Mouse (Mus musculus) right cerebral cortex, adult 2 months (tissue): Measurements from ENCODE around the gene Mrps14.

ENCODE experiments used
- DNase-seq, 2 experiments: peaks; one replicate each; pipeline ENCODE4 v3.0.0; 2021 to 2022; ENCODE audit warnings: low spot score in 2 of 2

The Mrps14 gene

DNA sequence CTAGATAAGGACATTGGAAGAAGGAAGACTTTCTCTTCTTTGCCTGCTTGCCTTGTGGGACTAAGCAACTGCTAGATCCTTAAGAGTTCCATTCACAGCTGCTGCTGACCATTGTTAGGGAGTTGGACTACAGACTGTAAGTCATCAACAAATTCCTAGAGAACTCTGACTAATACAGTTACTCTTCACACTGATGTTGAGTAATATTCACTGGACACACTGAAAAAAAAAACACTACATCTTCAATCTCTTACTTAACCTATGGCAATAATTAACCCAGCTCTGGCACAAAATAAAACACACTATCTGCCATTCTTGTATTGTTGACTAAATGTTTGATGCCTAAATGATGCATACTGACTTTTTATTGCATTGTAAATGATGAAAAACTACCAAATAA is 32.8 kb downstream of the Mrps14 start:
- DNase-seq, result no peak

DNA sequence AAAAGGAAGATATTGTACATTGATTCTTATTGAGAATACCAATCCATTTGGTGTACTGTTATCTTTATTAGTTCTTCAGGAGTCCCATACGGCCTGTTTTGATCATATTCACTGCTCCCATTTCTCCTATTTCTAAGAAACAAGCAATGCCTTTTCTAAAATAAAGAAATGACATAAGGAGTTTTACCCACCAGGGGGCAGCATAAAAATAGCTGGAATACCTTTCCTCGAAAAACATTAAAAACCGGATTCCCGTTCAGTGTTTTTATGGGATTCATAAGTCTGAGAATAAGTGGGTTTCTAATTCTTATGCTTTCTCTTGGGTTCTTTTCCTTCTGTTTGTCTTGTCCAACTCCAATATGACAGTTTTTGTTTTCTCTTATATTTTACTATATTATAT is 36.0 kb downstream of the Mrps14 start:
- peak in 1 of 2 experiments; percentile 44 for DNase-seq

DNA sequence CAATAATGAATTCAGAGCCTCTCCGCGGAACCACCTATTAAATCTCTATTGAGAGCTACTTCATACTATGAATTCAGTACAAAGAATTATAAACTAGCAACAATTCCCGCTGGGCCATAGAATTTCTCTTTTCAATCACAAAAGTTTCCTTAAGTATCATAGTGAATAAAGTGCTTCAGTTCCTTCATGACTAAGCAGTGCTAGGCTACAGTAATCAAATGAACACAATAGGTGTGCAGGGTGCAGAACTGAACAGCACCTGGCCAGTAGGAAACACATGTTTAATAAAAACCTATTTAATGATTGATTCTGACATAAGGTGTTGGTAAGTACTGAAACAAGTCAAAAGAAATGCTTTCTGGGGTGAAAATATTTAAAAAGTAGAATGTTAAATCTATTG is 37.1 kb downstream of the Mrps14 start:
- no peak for DNase-seq

DNA sequence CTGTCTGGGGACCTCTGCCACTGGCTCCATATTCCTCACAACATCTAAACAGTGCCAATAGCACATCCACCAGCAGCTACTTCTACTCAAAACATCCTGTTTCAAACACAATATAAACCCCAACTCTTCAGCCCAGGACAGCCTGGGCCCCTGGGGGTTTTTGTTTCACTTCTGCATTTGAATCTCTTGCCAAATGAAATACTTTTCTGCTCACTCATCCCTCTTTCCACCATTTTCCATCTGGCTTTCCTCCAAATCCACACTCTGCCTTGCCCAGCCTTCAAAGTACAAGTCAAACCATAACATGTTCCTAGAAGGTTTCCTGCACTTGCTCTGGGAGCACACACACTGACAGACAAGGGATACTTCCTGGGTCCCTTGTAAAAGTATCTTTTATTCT is 38.9 kb downstream of the Mrps14 start:
- no peak for DNase-seq

DNA sequence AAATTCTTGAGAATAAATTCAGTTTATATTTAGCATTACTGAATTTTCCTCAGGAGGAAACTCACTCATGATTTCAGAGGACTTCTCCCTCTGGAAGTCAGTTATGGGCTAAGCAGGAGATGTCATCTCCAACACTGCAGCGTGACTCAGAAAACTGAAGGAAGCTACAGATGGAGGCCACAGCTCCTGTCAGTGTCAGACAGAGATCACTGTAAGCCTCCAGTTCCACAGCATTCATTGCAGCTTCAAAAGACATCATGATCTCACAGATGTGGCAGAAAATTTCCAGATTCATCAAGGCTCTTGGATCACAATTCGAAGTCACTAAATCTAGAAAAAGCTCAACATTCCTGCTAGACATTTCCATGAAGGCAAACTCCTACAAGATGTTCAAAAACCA is 43.0 kb downstream of the Mrps14 start:
- DNase-seq, result no peak

DNA sequence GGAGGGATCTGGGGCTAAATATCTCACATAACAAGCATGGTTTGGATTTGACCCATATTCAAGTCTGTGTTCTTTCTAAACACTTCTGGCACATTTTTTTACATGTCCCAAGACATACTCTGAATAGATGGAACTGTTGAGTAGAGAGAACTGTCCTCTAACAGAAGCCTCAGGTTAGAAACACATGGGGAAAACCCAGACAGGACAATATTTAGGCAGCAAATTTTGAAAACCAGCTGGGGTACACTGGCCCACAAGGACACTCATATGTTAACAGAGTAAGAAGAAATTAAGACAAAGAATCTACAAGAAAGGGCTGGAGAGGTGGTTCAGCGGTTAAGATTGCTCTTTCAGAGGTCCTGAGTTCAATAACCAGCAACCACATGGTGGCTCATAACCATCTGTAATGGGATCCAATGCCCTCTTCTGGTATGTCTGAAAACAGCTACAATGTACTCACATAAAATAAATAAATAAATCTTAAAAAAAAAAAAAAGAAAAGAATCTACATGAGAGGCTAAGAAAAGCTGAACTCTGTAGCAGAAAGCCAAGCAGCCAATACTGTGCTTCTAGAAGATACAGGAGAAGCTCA is 43.9 kb downstream of the Mrps14 start:
- no peak for DNase-seq

DNA sequence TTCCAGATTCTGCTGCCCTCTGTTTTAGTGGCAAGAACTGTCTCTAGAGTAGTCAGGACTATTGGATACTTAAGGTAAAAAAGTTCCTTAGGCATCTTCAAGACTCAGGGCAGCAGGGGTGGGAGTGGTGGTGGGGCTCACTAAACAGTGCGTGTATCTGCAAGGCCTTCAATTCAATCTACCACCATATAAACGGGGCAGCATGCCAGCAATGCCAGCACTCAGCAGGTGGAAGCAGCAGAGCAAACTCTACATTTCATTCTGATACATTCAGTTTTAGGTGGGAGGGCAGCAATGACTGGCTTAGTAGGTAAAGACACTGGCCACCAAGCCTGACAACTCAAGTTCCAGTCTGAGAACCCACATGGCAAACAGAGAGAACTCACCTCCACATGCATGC is 45.1 kb downstream of the Mrps14 start:
- no peak for DNase-seq

DNA sequence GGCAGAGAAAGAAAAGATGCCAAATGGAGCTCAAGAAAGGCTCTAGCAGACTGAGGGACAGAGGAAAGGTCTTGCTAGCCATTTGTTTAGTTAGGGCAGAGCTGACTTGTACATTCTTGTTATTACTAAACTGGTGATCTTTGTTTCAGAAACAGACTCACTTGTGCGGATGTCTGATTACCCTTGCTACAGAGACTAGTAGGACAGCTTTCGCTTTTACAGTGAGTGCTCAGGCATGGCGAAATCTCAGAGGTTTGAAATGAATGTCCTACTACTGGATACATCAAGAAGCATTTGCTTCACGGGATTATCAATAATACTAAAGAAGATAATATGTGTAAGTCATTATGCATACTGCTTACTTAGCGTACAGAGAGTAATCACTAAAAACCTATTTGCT is 49.7 kb downstream of the Mrps14 start:
- DNase-seq, result no peak

DNA sequence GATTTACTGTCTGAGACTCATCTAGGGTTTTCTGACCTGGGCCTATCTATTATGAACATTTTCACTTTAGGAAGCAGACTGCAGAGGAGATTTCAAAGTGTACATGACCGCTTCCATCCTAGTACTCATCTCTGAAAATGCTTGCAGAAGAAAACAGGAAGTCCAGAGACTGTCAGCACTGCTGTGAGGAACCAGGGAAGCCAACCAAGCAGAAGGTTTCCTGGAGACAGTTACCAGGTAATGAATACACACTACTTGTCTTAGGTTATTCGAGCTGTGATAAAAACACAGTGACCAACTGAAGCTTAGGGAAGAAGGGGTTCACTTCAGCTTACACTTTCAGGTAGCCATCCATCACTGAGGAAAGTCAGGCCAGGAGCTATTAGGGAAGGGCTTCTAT is 50.9 kb downstream of the Mrps14 start:
- no peak for DNase-seq

DNA sequence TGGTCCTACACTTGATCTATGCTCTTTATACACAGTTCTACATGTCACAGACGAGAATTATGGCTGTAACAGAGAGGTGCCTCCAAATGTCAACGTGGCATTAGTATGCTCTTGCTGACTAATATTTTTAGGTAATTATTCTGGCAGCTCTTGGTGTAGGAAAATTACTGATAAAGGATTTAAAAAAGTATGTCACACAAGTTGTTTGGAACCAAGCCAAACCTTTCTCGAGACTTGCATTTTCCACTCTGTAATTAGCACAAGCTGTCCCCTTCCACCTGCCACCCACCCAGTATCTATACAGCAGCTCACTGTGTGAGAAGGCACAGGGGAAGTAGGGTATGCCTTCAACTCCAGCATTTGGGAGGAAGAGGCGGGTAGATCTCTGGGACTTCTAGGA is 51.8 kb downstream of the Mrps14 start:
- DNase-seq, result peak in 1 of 2 experiments; percentile 50

DNA sequence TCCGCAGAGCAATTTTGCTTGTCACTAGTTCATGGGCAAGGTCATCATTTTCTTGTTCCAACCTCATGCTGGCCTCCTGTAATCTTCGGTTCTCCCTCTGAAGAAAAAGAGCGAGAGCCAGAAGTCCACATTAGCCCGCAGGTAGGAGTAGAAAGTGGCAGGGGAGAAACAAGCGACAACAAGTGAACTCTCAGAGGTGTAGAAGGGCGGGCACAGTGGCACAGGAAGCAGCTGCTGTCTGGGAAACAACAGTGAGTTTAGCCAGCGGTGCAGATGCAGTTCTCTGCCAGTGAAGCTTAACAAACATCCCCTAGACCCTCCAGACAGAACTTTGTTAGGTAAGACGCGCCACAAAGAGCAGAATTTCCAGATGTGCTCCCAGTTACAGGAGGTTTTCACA is 52.5 kb downstream of the Mrps14 start:
- DNase-seq, result no peak

DNA sequence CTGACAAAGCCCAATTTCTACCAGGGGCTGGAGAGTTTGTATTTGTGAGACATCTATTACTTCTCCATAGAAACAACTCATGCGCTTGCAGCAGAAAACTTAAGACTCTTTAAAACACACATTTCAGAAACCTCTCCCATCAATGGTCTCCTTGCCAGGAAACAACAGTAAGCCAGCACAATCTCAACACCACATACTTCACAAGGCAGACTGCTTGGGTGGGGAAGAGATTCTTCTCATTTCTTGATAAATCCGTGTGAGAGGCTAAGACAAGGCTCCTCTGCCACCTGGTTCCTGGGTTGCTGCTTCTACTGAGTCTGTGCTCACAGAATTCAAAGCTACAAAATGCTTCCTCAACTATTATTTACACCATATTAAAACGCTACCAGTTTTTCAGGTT is 54.8 kb downstream of the Mrps14 start:
- no peak for DNase-seq

DNA sequence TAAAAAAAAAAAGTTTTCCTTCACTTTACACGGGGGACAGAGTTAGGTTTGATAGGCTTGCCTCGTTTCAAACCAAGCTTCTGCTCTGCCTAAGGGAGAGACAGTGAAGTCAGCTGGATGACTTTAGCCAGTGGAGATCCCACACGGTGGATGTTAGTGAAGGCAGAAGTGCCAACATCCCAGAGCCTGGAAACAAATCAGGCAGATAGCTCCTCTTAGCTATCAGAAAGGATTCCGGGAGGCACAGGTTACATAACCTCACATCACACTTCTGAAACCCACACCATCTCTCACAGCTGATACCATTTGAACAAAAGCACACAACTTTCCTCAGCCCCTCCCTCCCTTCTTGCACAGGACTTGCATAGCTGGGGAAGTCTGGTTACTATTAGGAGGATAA is 55.8 kb downstream of the Mrps14 start:
- DNase-seq, result no peak

DNA sequence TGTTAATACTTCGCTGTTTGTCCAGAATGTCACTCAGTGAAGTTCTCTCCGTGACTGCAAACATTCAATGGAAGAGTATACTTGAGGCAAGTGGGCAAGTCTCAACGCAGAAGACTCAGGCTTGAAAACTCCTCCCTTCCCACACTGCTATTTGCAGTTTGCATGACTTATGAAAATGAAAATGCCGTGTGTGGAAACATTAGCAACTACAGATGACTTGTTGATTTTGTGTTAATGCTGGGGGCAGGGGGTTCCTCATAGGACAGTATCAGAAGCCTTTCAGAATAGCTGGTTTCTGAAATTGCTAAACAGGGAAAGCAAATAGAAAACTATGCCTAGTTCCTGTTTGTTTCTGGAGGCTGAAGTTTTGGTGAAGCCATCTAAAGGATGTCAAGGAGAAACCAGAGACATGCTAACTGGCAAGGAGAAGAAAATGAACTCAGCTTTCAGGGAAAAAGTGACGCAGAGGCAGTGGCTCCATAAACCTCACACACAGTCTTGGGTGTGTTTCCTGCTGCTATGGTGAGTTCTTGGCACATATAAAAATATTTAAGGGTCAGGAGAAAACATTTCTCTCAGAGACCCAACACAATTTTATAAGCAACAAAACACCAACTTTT is 56.5 kb downstream of the Mrps14 start:
- DNase-seq, result no peak
